Mouse (Mus musculus) testis, adult 2 months (tissue): Measurements from ENCODE around the gene Cnnm2.

ENCODE experiments used
- CTCF ChIP-seq: fragments of 200-500 bp; IDR thresholded peaks from 2 replicates; pipeline ENCODE4 v1.5.1; 2012; ENCODE audit warnings: low read depth, mild to moderate bottlenecking, inconsistent platforms, low read length, moderate library complexity; ENCODE audit not compliant: control insufficient read depth, insufficient read depth, insufficient replicate concordance
- POLR2A ChIP-seq: fragments of 200-500 bp; IDR thresholded peaks from 2 replicates; pipeline ENCODE4 v1.6.1; 2012; ENCODE audit warnings: low read depth, mild to moderate bottlenecking, inconsistent platforms, low read length, moderate library complexity; ENCODE audit not compliant: control insufficient read depth

GRCm38 (mm10) chr19:46873924-46874323, 112.5 kb downstream of the Cnnm2 start:
- TF ChIP-seq POLR2A (no peak), CTCF (no peak)
